Mouse (Mus musculus) neural tube, postnatal 0 days (tissue): ENCODE data around the gene Syt6. TPM values are rescaled to one million over a fixed set of nuclear protein-coding genes. Genes with fewer than 3 reads are reported as not detected.

Source experiments
- microRNA-seq: library from miRNA; unstranded; fragments of <30 nt; microRNA quantifications from one replicate; pipeline ENCODE4, GENCODE M21; 2016
- polyA plus RNA-seq: library from polyadenylated mRNA; unstranded; fragments of >200 nt; fragmentation: Nextera tagmentation; extraction: Ambion mirVana; gene quantifications from 2 replicates; pipeline ENCODE4 v1.2.1, GENCODE M21; 2015

Gene Syt6
- polyA plus RNA-seq = 10.3 and 10.7 TPM in 2 replicates

GRCm38 (mm10) chr3:103575156-103575892 lies at the start of gene Syt6:
Gene Syt6, plus strand, starts transcription at chr3:103575231.

GRCm38 (mm10) chr3:103645968-103646367 lies 70.9 kb downstream of the Syt6 start, which contains the start of gene Atg4a-ps:
Gene Atg4a-ps, minus strand, starts transcription at chr3:103646068.

Small RNA genes within 50 kb of the gene (microRNA-seq; reads per million reads assigned to microRNA genes)
- not detected for gene Gm25325

Other genes with a start within 250 kb of the Syt6 start
- 0.18 and 0.22 TPM in 2 replicates for gene Atg4a-ps, start 70.8 kb downstream of the Syt6 start, polyA plus RNA-seq
- gene Olfml3, start 162.8 kb downstream of the Syt6 start, polyA plus RNA-seq = 18.2 and 20.7 TPM in 2 replicates
- not detected in 2 replicates for gene Gm10964, start 164.1 kb downstream of the Syt6 start, polyA plus RNA-seq
- 7.8 and 9.3 TPM in 2 replicates for gene Hipk1, start 216.3 kb downstream of the Syt6 start, polyA plus RNA-seq
- gene Dclre1b, start 234.2 kb downstream of the Syt6 start, polyA plus RNA-seq = 19.0 and 21.3 TPM in 2 replicates
- 16.9 and 17.9 TPM in 2 replicates for gene Ap4b1, start 234.3 kb downstream of the Syt6 start, polyA plus RNA-seq
- gene Gm43064, start 234.3 kb downstream of the Syt6 start, polyA plus RNA-seq = 0.08 and 0.11 TPM in 2 replicates